Mouse (Mus musculus): ENCODE measurements around the gene Zfp981. TPM values are rescaled to one million over a fixed set of nuclear protein-coding genes. Genes with fewer than 3 reads are reported as not detected.
"Not testable (repeated sequence)": the region's sequence is repeated elsewhere in the genome, so short reads cannot be mapped to it uniquely, and the experiment has no call there.

Gene Zfp981
- polyA plus RNA-seq, 1 experiment from 2014 or later: 0.11 TPM

GRCm38 (mm10) chr4:146474716-146475676, 26.8 kb upstream of the Zfp981 start:
- H3K4me3 ChIP-seq; H3K27me3 ChIP-seq (replicated peaks; ENCODE audit: low read depth, poor library complexity, severe bottlenecking); DNase-seq (ENCODE audit: low spot score); H3K36me3 ChIP-seq (replicated peaks); H3K27ac ChIP-seq (replicated peaks); H3K4me1 ChIP-seq: not testable (repeated sequence)
- WGBS: 58% methylated on average over 78 of the region's 94 CpGs
- H3K9me3 ChIP-seq: peaks cover 56% of the 10 kb centered on the region

DNA sequence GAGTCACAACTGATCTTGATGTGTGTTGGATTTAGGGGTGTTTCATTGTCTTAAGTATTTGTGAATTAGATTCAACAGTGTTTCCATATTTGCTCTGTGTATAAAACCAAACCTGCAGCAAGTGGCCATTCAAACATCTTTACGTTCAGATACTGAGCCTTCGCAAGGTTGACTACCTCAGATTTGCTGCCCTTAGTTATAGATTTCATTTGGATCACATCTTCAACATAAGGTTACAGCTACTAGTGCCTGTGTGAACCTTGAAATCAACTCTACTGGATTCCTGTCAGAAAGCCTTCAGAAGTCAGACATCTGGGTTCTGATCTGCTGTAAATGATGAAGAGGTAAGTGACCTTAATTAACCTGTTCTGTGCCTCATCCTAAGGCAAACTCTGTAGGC, 25.6 kb upstream of the Zfp981 start:
- H3K27me3 ChIP-seq (replicated peaks; ENCODE audit: low read depth, poor library complexity, severe bottlenecking); H3K36me3 ChIP-seq (replicated peaks); DNase-seq (ENCODE audit: low spot score); H3K4me1 ChIP-seq; H3K27ac ChIP-seq (replicated peaks); H3K4me3 ChIP-seq: not testable (repeated sequence)
- H3K9me3 ChIP-seq: peaks cover 60% of the 10 kb centered on the region
- WGBS: 95% methylated on average over 2 of the region's 2 CpGs

DNA sequence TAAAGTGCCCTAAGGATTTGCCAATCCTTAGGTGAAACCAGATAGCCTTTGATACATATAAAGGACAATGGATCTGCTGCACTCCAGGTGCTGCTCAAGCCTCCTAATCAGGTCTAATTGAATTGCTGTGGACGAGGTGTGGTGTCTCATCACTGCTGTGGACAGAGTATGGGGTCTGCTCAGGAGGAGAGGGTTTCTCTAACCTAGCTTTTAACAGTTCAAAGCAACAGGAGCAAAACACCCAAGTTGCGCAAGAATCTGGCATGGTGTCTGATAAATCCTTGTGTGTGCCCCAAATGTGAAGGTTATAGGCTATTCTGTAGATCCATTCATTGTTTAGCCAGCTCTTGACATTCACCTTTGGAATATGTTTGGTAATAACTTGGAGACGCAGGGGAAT, 24.9 kb upstream of the Zfp981 start:
- not testable (repeated sequence) for H3K4me3 ChIP-seq; H3K36me3 ChIP-seq (replicated peaks); H3K4me1 ChIP-seq; H3K27me3 ChIP-seq (replicated peaks; ENCODE audit: low read depth, poor library complexity, severe bottlenecking); DNase-seq (ENCODE audit: low spot score); H3K27ac ChIP-seq (replicated peaks)
- 85% methylated on average over 3 of the region's 3 CpGs for WGBS
- H3K9me3 ChIP-seq: peaks cover 66% of the 10 kb centered on the region

DNA sequence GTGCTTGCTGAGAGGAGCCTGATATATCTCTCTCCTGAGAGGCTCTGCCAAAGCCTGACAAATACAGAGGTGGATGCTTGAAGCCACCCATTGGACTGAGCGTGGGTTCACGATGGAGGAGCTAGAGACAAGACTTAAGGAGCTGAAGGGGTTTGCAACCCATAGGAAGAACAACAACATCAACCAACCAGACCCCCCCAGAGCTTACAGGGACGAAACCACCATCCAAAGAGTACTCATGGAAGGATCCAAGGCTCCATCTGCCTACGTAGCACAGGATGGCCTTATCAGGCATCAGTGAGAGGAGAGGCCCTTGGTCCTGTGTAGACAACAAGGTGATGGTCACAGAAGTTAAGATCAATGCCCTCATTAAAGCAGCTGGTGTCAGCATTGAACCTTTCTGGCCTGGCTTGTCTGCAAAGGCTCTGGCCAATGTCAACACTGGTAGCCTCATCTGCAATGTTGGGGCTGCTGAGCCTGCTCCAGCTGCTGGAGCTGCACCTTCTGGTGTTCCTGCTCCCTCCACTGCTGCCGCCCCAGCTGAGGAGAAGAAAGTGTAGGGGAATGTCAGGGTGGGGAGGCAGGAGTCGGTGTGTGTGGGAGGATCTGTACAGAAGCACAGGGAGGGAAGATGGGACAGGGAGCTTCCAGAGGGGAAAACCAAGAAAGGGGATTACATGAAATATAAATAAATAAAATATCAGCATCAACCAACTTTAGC, 21.3 kb upstream of the Zfp981 start:
- not testable (repeated sequence) for H3K27me3 ChIP-seq (replicated peaks; ENCODE audit: low read depth, poor library complexity, severe bottlenecking); DNase-seq (ENCODE audit: low spot score); H3K27ac ChIP-seq (replicated peaks); H3K4me1 ChIP-seq; H3K4me3 ChIP-seq; H3K36me3 ChIP-seq (replicated peaks)
- peaks cover 93% of the 10 kb centered on the region for H3K9me3 ChIP-seq
- 77% methylated on average over 6 of the region's 6 CpGs for WGBS

DNA sequence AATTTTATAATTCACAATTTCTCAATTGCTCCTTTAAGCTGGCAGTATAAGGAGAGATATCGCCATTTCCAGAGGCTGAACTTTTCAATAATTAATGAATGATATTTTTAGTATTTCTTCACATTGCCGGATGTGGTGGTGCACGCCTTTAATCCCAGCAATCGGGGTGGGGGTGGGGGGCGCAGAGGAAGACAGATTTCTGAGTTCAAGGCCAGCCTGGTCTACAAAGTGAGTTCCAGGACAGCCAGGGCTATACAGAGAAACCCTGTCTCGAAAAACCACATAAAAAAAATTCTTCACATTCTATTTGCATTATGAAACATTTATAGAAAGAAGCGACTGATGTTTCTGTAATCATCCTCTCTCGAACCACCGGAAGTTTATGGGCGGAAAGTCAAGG, 19.3 kb upstream of the Zfp981 start:
- H3K4me3 ChIP-seq; H3K36me3 ChIP-seq (replicated peaks); H3K4me1 ChIP-seq; H3K27me3 ChIP-seq (replicated peaks; ENCODE audit: low read depth, poor library complexity, severe bottlenecking); H3K27ac ChIP-seq (replicated peaks); DNase-seq (ENCODE audit: low spot score): not testable (repeated sequence)
- peaks cover 84% of the 10 kb centered on the region for H3K9me3 ChIP-seq
- WGBS: 89% methylated on average over 10 of the region's 10 CpGs

DNA sequence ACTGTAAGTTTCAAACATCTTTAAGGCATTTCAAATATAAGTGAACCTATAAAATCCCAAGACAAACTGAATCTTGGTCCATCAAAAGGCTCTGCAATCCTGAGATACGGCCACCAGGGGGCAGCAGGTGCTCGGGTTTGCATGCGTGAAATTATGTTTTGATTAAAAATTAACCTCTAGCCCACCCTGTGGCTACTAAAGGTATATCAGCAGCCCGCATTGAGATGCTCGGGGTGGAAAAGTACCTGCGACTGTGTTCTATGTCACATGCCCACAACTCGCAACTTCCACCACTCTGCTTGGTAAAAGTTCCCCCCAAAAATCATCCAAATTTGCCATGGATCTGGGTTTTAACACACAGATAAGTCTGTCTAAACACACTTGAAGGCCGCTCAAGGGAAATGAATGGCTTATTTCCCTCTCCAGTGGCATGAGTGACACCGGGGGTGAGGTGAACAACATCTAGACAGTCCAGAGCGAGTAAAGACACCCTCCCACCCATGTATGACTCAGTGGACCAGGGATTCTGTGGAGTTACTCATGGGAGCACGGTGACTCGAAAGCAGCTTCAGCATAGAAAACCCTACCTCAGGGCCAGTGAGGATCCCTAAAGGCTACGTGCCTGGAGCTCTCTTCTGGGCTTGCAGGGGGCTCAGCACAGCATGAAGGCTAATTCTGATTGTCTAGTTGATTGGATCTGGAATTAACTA, 18.1 kb upstream of the Zfp981 start:
- H3K9me3 ChIP-seq: peaks cover 84% of the 10 kb centered on the region
- H3K27ac ChIP-seq (replicated peaks); DNase-seq (ENCODE audit: low spot score); H3K27me3 ChIP-seq (replicated peaks; ENCODE audit: low read depth, poor library complexity, severe bottlenecking); H3K36me3 ChIP-seq (replicated peaks); H3K4me1 ChIP-seq; H3K4me3 ChIP-seq: not testable (repeated sequence)
- 73% methylated on average over 13 of the region's 13 CpGs for WGBS

DNA sequence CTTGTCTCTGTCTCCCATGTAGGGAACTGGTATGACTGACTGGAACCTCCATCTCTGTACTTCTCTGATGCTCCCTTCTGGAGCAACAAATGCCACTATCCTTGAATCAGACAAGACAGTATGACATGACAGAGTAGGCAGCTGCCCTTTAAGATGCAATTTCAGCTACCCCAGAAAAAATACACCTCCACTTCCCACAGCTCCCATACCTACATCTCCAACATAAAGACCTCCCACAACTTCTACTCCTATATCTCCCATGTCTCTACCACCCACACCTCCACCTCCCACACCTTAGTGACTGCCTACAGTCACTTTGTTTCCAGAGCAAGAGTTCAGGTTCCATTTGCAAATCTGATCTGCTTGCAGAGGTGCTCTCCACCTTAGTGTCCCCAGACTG, 17.2 kb upstream of the Zfp981 start:
- not testable (repeated sequence) for DNase-seq (ENCODE audit: low spot score); H3K4me1 ChIP-seq; H3K27me3 ChIP-seq (replicated peaks; ENCODE audit: low read depth, poor library complexity, severe bottlenecking); H3K4me3 ChIP-seq; H3K27ac ChIP-seq (replicated peaks); H3K36me3 ChIP-seq (replicated peaks)
- peaks cover 85% of the 10 kb centered on the region for H3K9me3 ChIP-seq

- H3K4me1 ChIP-seq; H3K27me3 ChIP-seq (replicated peaks; ENCODE audit: low read depth, poor library complexity, severe bottlenecking); DNase-seq (ENCODE audit: low spot score); H3K27ac ChIP-seq (replicated peaks); H3K4me3 ChIP-seq; H3K36me3 ChIP-seq (replicated peaks): not testable (repeated sequence)
- peaks cover 83% of the 10 kb centered on the region for H3K9me3 ChIP-seq
- WGBS: 77% methylated on average over 6 of the region's 6 CpGs
Observed at GRCm38 (mm10) chr4:146485183-146485939, 16.5 kb upstream of the Zfp981 start.

DNA sequence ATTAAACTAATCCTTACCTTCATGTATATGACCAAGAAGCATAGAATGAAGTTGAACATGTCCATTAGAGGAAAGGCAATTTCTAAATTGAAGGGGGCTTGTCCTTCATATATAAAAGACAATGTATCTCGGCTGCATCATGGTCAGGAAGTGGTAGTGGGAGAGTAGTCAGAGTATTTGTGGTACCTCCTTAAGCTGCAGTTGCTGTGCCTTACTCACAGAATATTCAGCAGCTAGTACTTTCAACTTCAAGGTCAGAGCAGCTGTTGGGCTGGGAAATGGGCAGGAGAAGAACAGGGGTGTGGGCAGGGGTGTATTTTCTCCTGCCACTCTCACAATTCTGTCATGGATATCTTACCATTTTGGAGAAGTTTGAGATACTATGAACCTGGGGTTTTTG, 15.1 kb upstream of the Zfp981 start:
- not testable (repeated sequence) for H3K27me3 ChIP-seq (replicated peaks; ENCODE audit: low read depth, poor library complexity, severe bottlenecking); H3K4me1 ChIP-seq; DNase-seq (ENCODE audit: low spot score); H3K27ac ChIP-seq (replicated peaks); H3K36me3 ChIP-seq (replicated peaks); H3K4me3 ChIP-seq
- WGBS: 81% methylated on average over 1 of the region's 1 CpGs
- H3K9me3 ChIP-seq: peaks cover 76% of the 10 kb centered on the region

DNA sequence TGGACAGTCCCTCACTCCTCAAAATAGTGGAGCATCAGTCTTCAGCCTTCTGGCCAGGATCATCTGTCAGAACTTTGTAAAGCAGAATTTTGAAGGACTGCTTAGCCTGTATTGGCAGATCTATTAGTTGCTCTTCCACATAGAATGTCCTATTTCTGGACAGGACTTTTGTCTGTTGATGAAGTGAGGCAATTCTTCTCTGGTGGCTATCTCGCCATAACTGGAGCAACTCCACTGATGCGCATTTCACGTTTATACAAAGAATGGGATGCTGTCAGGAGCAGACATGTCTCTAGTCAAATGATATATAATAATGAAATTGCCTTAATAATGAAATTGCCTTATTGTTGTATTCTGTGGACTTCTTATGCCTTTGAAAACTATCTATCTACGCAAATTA, 12.6 kb upstream of the Zfp981 start:
- DNase-seq (ENCODE audit: low spot score); H3K27me3 ChIP-seq (replicated peaks; ENCODE audit: low read depth, poor library complexity, severe bottlenecking); H3K36me3 ChIP-seq (replicated peaks); H3K4me3 ChIP-seq; H3K27ac ChIP-seq (replicated peaks); H3K4me1 ChIP-seq: not testable (repeated sequence)
- WGBS: 77% methylated on average over 4 of the region's 4 CpGs
- peaks cover 77% of the 10 kb centered on the region for H3K9me3 ChIP-seq

DNA sequence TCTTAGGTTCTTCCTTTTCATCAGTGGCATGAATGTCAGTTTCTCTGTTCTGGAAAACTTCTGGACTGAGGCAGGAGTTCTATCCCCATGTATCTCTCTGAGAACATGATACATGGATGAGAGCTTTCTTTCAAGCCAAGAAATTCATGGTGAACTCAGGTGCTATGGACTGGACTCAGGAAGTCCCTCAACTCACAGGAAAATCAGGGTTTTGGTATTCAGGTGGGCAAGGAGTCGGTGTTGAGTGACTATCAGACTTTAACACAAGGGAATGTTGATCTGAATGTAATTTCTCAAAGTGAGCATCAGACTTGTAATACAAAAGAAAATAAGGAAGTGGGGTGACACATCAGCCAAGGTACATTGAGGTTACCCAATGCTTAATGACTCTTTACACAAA, 9.8 kb upstream of the Zfp981 start:
- not testable (repeated sequence) for H3K36me3 ChIP-seq (replicated peaks); H3K27me3 ChIP-seq (replicated peaks; ENCODE audit: low read depth, poor library complexity, severe bottlenecking); H3K27ac ChIP-seq (replicated peaks); H3K4me3 ChIP-seq; H3K4me1 ChIP-seq; DNase-seq (ENCODE audit: low spot score)
- peaks cover 73% of the 10 kb centered on the region for H3K9me3 ChIP-seq
- 89% methylated on average over 1 of the region's 1 CpGs for WGBS

- no peaks in the 10 kb centered on the region for H3K36me3 ChIP-seq (replicated peaks)
- no peaks in the 10 kb centered on the region for H3K27me3 ChIP-seq (replicated peaks; ENCODE audit: low read depth, poor library complexity, severe bottlenecking)
- H3K9me3 ChIP-seq: peaks cover 77% of the 10 kb centered on the region
- no peak overlapping the region for H3K4me3 ChIP-seq
- no peak for DNase-seq (ENCODE audit: low spot score)
- H3K27ac ChIP-seq (replicated peaks): no peak overlapping the region
- H3K4me1 ChIP-seq: no peaks in the 10 kb centered on the region
Observed at GRCm38 (mm10) chr4:146492439-146492838, 9.4 kb upstream of the Zfp981 start.

All from embryonic facial prominence, embryonic 10.5 days (tissue).